Mouse (Mus musculus) lung, postnatal 36 days (tissue): ENCODE results near the gene Gpr152.

ENCODE experiments used
- DNase-seq: peaks from one replicate; pipeline ENCODE4 v3.0.0; 2022; ENCODE audit warnings: mixed read lengths

Gene Gpr152

GRCm38 (mm10) chr19:4139446-4139845 lies at the start of gene Gpr152:
TSS of gene Gpr152 (plus strand) at chr19:4139787.
- no peak for DNase-seq

GRCm38 (mm10) chr19:4090446-4090845 lies 49.1 kb upstream of the Gpr152 start:
- no peak for DNase-seq

- no peak for DNase-seq
These were observed 48.2 kb upstream of the Gpr152 start for GRCm38 (mm10) chr19:4091383-4091782.

GRCm38 (mm10) chr19:4092750-4093149 lies 46.8 kb upstream of the Gpr152 start:
- DNase-seq = no peak

GRCm38 (mm10) chr19:4093772-4094171 lies 45.8 kb upstream of the Gpr152 start:
- DNase-seq = no peak

- DNase-seq = no peak
These were observed 45.2 kb upstream of the Gpr152 start for GRCm38 (mm10) chr19:4094348-4094747.

- DNase-seq = no peak
These were observed 44.7 kb upstream of the Gpr152 start for GRCm38 (mm10) chr19:4094774-4095303.

GRCm38 (mm10) chr19:4095802-4096201 lies 43.8 kb upstream of the Gpr152 start:
- no peak for DNase-seq

- peak; percentile 100 for DNase-seq
These were observed 42.7 kb upstream of the Gpr152 start, which contains the start of gene Cdk2ap2 for GRCm38 (mm10) chr19:4096642-4097440. TSS of gene Cdk2ap2 (plus strand) at chr19:4097182.

- DNase-seq = peak; percentile 95
These were observed 42.2 kb upstream of the Gpr152 start for GRCm38 (mm10) chr19:4097441-4097825.

- no peak for DNase-seq
These were observed 41.2 kb upstream of the Gpr152 start for GRCm38 (mm10) chr19:4098426-4098825.

- peak; percentile 98 for DNase-seq
These were observed 40.5 kb upstream of the Gpr152 start for GRCm38 (mm10) chr19:4099056-4099455.

GRCm38 (mm10) chr19:4099837-4100717 lies 39.5 kb upstream of the Gpr152 start, which contains the start of gene Pitpnm1:
TSS of gene Pitpnm1 (plus strand) at chr19:4099998.
- peak; percentile 87 for DNase-seq

- no peak for DNase-seq
These were observed 38.8 kb upstream of the Gpr152 start for GRCm38 (mm10) chr19:4100718-4101261.

- DNase-seq = no peak
These were observed 38.1 kb upstream of the Gpr152 start for GRCm38 (mm10) chr19:4101466-4101865.

- no peak for DNase-seq
These were observed 37.5 kb upstream of the Gpr152 start for GRCm38 (mm10) chr19:4102049-4102448.

GRCm38 (mm10) chr19:4102626-4103025 lies 37.0 kb upstream of the Gpr152 start:
- no peak for DNase-seq

GRCm38 (mm10) chr19:4103294-4103693 lies 36.3 kb upstream of the Gpr152 start:
- no peak for DNase-seq

- DNase-seq = no peak
These were observed 35.8 kb upstream of the Gpr152 start for GRCm38 (mm10) chr19:4103792-4104191.

GRCm38 (mm10) chr19:4104675-4105194 lies 34.9 kb upstream of the Gpr152 start:
- DNase-seq = no peak

- no peak for DNase-seq
These were observed 32.9 kb upstream of the Gpr152 start for GRCm38 (mm10) chr19:4106654-4107053.

- DNase-seq = no peak
These were observed 31.1 kb upstream of the Gpr152 start for GRCm38 (mm10) chr19:4108535-4108934.
